Mouse (Mus musculus): ENCODE measurements around the gene Dcdc2a. TPM values are rescaled to one million over a fixed set of nuclear protein-coding genes. Genes with fewer than 3 reads are reported as not detected.

The Dcdc2a gene
- polyA plus RNA-seq, 1 experiment from 2014 or later = 0.24 TPM

- H3K4me3 ChIP-seq (ENCODE audit: low read depth, low read length) = no peak overlapping the region
- H3K27me3 ChIP-seq (ENCODE audit: control insufficient read depth, insufficient read depth, low read length) = no peaks in the 10 kb centered on the region
- no peak overlapping the region for H3K27ac ChIP-seq (replicated peaks)
- no peaks in the 10 kb centered on the region for H3K9me3 ChIP-seq (ENCODE audit: control insufficient read depth, low read length)
- ATAC-seq (ENCODE audit: low FRiP score, low TSS enrichment) (no peak), DNase-seq (ENCODE audit: low spot score) (no peak)
- no peaks in the 10 kb centered on the region for H3K4me1 ChIP-seq (replicated peaks; ENCODE audit: control insufficient read depth, insufficient read depth)
- TF ChIP-seq EP300 (optimal IDR thresholded peaks at IDR 0.05) = no peak
- no peak for TF ChIP-seq CTCF (IDR thresholded peaks at IDR 0.05; ENCODE audit: low read depth)
- no peaks in the 10 kb centered on the region for H3K36me3 ChIP-seq (ENCODE audit: control insufficient read depth, insufficient read depth, low read length)
- no peak overlapping the region for H3K4me2 ChIP-seq (replicated peaks; ENCODE audit: low read depth)
- no peak overlapping the region for H3K9ac ChIP-seq (ENCODE audit: low read length)
- WGBS = 76% methylated on average over 4 of the region's 4 CpGs
These were observed 122.6 kb downstream of the Dcdc2a start for GRCm38 (mm10) chr13:25178236-25179001.

GRCm38 (mm10) chr13:25186436-25187325 is 130.9 kb downstream of the Dcdc2a start:
- Histone ChIP-seq H3K36me3 (ENCODE audit: control insufficient read depth, insufficient read depth, low read length) (no peaks in the 10 kb centered on the region), H3K27ac (replicated peaks) (no peak overlapping the region), H3K27me3 (ENCODE audit: control insufficient read depth, insufficient read depth, low read length) (no peaks in the 10 kb centered on the region), H3K4me1 (replicated peaks; ENCODE audit: control insufficient read depth, insufficient read depth) (no peaks in the 10 kb centered on the region), H3K4me2 (replicated peaks; ENCODE audit: low read depth) (0 out of 2 replicates have a peak overlapping the region, but pooled peaks have one; percentile 25), H3K4me3 (ENCODE audit: low read depth, low read length) (no peak overlapping the region), H3K9me3 (ENCODE audit: control insufficient read depth, low read length) (no peaks in the 10 kb centered on the region), H3K9ac (ENCODE audit: low read length) (no peak overlapping the region)
- ATAC-seq (ENCODE audit: low FRiP score, low TSS enrichment) (no peak), DNase-seq (ENCODE audit: low spot score) (no peak)
- WGBS = 29% methylated on average over 7 of the region's 7 CpGs
- TF ChIP-seq EP300 (optimal IDR thresholded peaks at IDR 0.05) (no peak), CTCF (IDR thresholded peaks at IDR 0.05; ENCODE audit: low read depth) (no peak)

- Histone ChIP-seq H3K9ac (ENCODE audit: low read length) (no peak overlapping the region), H3K4me2 (replicated peaks; ENCODE audit: low read depth) (0 out of 2 replicates have a peak overlapping the region, but pooled peaks have one; percentile 25), H3K4me3 (ENCODE audit: low read depth, low read length) (no peak overlapping the region), H3K36me3 (ENCODE audit: control insufficient read depth, insufficient read depth, low read length) (no peaks in the 10 kb centered on the region), H3K9me3 (ENCODE audit: control insufficient read depth, low read length) (no peaks in the 10 kb centered on the region), H3K27me3 (ENCODE audit: control insufficient read depth, insufficient read depth, low read length) (no peaks in the 10 kb centered on the region), H3K4me1 (replicated peaks; ENCODE audit: control insufficient read depth, insufficient read depth) (no peaks in the 10 kb centered on the region), H3K27ac (replicated peaks) (no peak overlapping the region)
- TF ChIP-seq CTCF (IDR thresholded peaks at IDR 0.05; ENCODE audit: low read depth) (peak; percentile 58), EP300 (optimal IDR thresholded peaks at IDR 0.05) (no peak)
- 14% methylated on average over 6 of the region's 6 CpGs for WGBS
- ATAC-seq (ENCODE audit: low FRiP score, low TSS enrichment) = no peak
- DNase-seq (ENCODE audit: low spot score) = no peak
These were observed 131.5 kb downstream of the Dcdc2a start for GRCm38 (mm10) chr13:25187326-25187710.

DNA sequence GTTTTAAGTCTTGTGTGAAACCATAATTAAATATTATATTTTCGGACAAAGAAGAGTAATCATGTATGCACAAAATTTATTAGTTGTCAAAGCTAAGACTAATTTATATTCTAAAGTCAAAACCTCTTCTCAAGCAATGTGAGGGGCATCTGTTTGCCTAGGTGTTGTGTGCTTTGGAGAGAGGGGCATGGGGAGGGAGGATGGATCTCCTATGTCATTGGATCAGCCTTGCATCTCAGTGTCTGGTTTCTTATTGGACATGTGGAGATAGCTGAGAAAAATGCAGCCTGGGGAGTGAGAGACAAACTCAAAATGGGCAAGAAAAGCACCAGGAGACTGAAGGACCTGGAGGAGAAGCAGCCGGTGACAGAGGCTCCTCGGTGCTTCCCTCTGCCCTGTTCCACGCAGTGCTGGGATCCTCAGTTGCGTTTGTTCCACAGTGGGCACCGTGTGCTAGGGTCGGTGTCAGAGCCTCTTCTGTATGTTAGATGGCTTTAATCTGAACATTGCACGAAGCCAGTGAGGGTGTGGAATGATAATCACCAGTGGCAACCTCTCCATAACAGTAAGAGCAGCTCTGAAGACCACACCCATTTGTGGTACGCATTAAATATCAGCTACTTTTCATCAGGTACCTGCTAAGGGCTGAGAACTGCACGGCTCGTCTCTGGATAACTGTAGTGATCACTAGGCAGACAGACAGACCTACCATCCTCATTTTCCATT is 133.8 kb downstream of the Dcdc2a start:
- Histone ChIP-seq H3K36me3 (ENCODE audit: control insufficient read depth, insufficient read depth, low read length) (no peaks in the 10 kb centered on the region), H3K4me2 (replicated peaks; ENCODE audit: low read depth) (no peak overlapping the region), H3K4me1 (replicated peaks; ENCODE audit: control insufficient read depth, insufficient read depth) (no peaks in the 10 kb centered on the region), H3K27ac (replicated peaks) (no peak overlapping the region), H3K27me3 (ENCODE audit: control insufficient read depth, insufficient read depth, low read length) (no peaks in the 10 kb centered on the region), H3K4me3 (ENCODE audit: low read depth, low read length) (no peak overlapping the region), H3K9me3 (ENCODE audit: control insufficient read depth, low read length) (no peaks in the 10 kb centered on the region), H3K9ac (ENCODE audit: low read length) (no peak overlapping the region)
- no peak for ATAC-seq (ENCODE audit: low FRiP score, low TSS enrichment)
- WGBS = 78% methylated on average over 11 of the region's 11 CpGs
- no peak for TF ChIP-seq CTCF (IDR thresholded peaks at IDR 0.05; ENCODE audit: low read depth)
- no peak for TF ChIP-seq EP300 (optimal IDR thresholded peaks at IDR 0.05)
- no peak for DNase-seq (ENCODE audit: low spot score)

DNA sequence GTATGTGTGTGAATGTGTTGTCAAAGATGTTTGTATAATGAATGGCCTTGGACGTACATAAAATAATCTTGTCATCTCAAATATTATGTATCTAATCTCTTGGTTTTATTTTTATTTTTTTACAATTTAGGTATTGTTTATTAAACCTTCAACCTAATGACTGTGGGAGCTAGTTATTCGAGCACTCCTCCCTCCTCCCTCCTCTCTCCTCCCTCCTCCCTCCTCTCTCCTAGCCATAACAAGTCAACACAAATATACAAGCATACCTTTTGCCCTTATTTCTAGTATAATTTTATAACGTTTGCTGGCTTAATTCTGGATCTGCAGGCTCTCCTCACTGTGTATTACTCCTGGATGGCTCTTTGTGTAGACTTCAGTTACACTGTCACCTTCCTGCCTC is 134.4 kb downstream of the Dcdc2a start:
- DNase-seq (ENCODE audit: low spot score) = no peak
- Histone ChIP-seq H3K4me3 (ENCODE audit: low read depth, low read length) (no peak overlapping the region), H3K27me3 (ENCODE audit: control insufficient read depth, insufficient read depth, low read length) (no peaks in the 10 kb centered on the region), H3K9ac (ENCODE audit: low read length) (no peak overlapping the region), H3K4me2 (replicated peaks; ENCODE audit: low read depth) (no peak overlapping the region), H3K9me3 (ENCODE audit: control insufficient read depth, low read length) (no peaks in the 10 kb centered on the region), H3K36me3 (ENCODE audit: control insufficient read depth, insufficient read depth, low read length) (no peaks in the 10 kb centered on the region), H3K4me1 (replicated peaks; ENCODE audit: control insufficient read depth, insufficient read depth) (no peaks in the 10 kb centered on the region), H3K27ac (replicated peaks) (no peak overlapping the region)
- WGBS = 58% methylated on average over 3 of the region's 3 CpGs
- ATAC-seq (ENCODE audit: low FRiP score, low TSS enrichment) = no peak
- TF ChIP-seq CTCF (IDR thresholded peaks at IDR 0.05; ENCODE audit: low read depth) = no peak
- TF ChIP-seq EP300 (optimal IDR thresholded peaks at IDR 0.05) = no peak

Data from stomach, postnatal 0 days (tissue).